Mouse (Mus musculus) heart, adult 8-10 months (tissue): ENCODE data around the gene Dguok. TPM values are rescaled to one million over a fixed set of nuclear protein-coding genes. Genes with fewer than 3 reads are reported as not detected.

Source experiments
- DNase-seq: peaks from one replicate; pipeline ENCODE4 v3.0.0; 2022; ENCODE audit warnings: low spot score
- total RNA-seq, 4 experiments: library from RNA; stranded (reverse); gene quantifications; 2 replicates each; pipeline ENCODE4 v1.2.4; 2022

Gene Dguok
- total RNA-seq, 4 experiments from 2014 or later: 32.7 to 37.1 (median 34.4) TPM

- DNase-seq: no peak
Observed at GRCm38 (mm10) chr6:83435174-83435573, 71.6 kb downstream of the Dguok start.

- no peak for DNase-seq
Observed at GRCm38 (mm10) chr6:83433546-83433945, 73.2 kb downstream of the Dguok start.

DNA sequence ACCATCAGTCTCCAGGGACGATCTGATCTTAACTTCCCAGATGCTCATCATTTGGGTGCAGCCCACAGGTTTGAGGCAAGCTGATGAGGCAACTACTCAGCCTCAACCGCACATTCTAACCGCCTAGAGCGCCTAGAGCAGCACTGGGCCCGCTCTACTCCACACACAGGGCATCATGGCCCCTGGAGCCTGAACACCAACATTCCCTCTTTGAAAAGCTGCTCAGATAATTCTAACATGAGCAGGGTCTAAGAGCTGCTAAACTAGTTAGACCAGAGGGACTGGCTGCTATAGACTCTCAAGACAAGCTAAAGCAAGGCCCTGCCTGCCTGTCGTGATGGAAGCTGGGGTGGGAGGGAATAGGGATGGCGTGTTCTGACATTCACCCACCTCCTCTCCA, 73.8 kb downstream of the Dguok start:
- DNase-seq: no peak

Other genes with a start within 250 kb of the Dguok start
- gene Mthfd2, start 181.1 kb downstream of the Dguok start, total RNA-seq: 1 to 10 TPM; 1.0 to 2.2 (median 1.9) TPM
- gene Mob1a, start 181.0 kb downstream of the Dguok start, total RNA-seq: 10 to 100 TPM; 15.5 to 28.4 (median 20.2) TPM
- 100 to 1,000 TPM; 295 to 417 (median 378) TPM for gene Bola3, start 157.8 kb downstream of the Dguok start, total RNA-seq
- 10 to 100 TPM; 15.5 to 19.8 (median 17.2) TPM for gene Tet3, start 47.9 kb downstream of the Dguok start, total RNA-seq
- gene Actg2, start 29.3 kb upstream of the Dguok start, total RNA-seq: 1 to 10 TPM in 2 of 4 experiments, under 1 TPM in 2; 0.33 to 1.6 (median 0.89) TPM
- 10 to 100 TPM; 11.4 to 14.9 (median 12.9) TPM for gene Stambp, start 65.8 kb upstream of the Dguok start, total RNA-seq
- under 1 TPM; 0.25 to 0.57 (median 0.47) TPM for gene Clec4f, start 149.2 kb upstream of the Dguok start, total RNA-seq
- gene Cd207, start 170.9 kb upstream of the Dguok start, total RNA-seq: 1 to 10 TPM in 1 of 4 experiments, under 1 TPM in 3; 0.46 to 1.1 (median 0.75) TPM
- gene Vax2, start 204.3 kb upstream of the Dguok start, total RNA-seq: not detected
- under 1 TPM in 1 of 4 experiments, not detected in 3; 0.17 TPM for gene Atp6v1b1, start 236.0 kb upstream of the Dguok start, total RNA-seq